ENCODE assay signal across 10 mouse cellular contexts in genomic region chr5:113890874-113891273, GRCm38 (mm10). TPM values are rescaled to one million over a fixed set of nuclear protein-coding genes. Genes with fewer than 3 reads are reported as not detected.
DNase-seq lines count a peak whose midpoint lies in the region; ATAC-seq lines count a peak whose summit lies in the region.
"Had no signal": no experiment of that assay in that cellular context is flagged by ENCODE, and none has a peak within 500 bp of the region (broad histone marks: within the 10 kb centered on the region; RNA-seq: fewer than 3 reads in every experiment).

No protein-coding gene starts in this region.

- H3K27me3 ChIP-seq in lung, embryonic 15.5 days, result no peaks in the 10 kb centered on the region
- no peaks in the 10 kb centered on the region for H3K27me3 ChIP-seq in heart, embryonic 15.5 days

- DNase-seq in lung, adult 18-20 months, result no peak
- DNase-seq in kidney, adult 18-20 months, result peak; percentile 55
- DNase-seq in lung, postnatal 10 days, result peak; percentile 67
- DNase-seq in c-Kit-positive CD71-positive TER-119-positive erythroid progenitor cells, embryonic 14.5 days (ENCODE audit: low spot score), result no peak
- no peak for DNase-seq in spleen, postnatal 4 days (ENCODE audit: low spot score in 2 of 2)

- peak overlapping the region; percentile 64 for H3K27ac ChIP-seq in lung, embryonic 15.5 days
- peak overlapping the region; percentile 40 for H3K27ac ChIP-seq in heart, embryonic 15.5 days
- H3K27ac ChIP-seq: hindbrain, embryonic 14.5 days; liver, embryonic 14.5 days had no signal

- WGBS in lung, embryonic 15.5 days, result 61% methylated on average over 18 of the region's 18 CpGs
- 74% methylated on average over 18 of the region's 18 CpGs for WGBS in heart, embryonic 15.5 days

- no peak overlapping the region for H3K4me3 ChIP-seq in lung, embryonic 15.5 days
- H3K4me3 ChIP-seq in heart, embryonic 15.5 days, result no peak overlapping the region
- H3K4me3 ChIP-seq: myocyte had no signal

- no peaks in the 10 kb centered on the region for H3K36me3 ChIP-seq in lung, embryonic 15.5 days
- H3K36me3 ChIP-seq in heart, embryonic 15.5 days, result no peaks in the 10 kb centered on the region

- H3K9ac ChIP-seq in lung, embryonic 15.5 days, result no peak overlapping the region
- no peak overlapping the region for H3K9ac ChIP-seq in heart, embryonic 15.5 days
- H3K9ac ChIP-seq: hindbrain, embryonic 14.5 days; liver, embryonic 14.5 days had no signal

- H3K9me3 ChIP-seq in lung, embryonic 15.5 days, result no peaks in the 10 kb centered on the region
- no peaks in the 10 kb centered on the region for H3K9me3 ChIP-seq in heart, embryonic 15.5 days (replicated peaks)

- no peak for ATAC-seq in lung, embryonic 15.5 days (ENCODE audit: borderline replicate concordance, extremely low read depth, low FRiP score, low TSS enrichment)
- no peak for ATAC-seq in heart, embryonic 15.5 days (replicated peaks; ENCODE audit: insufficient number of reproducible peaks, insufficient read depth, low FRiP score, low read depth)

- peaks cover 62% of the 10 kb centered on the region for H3K4me1 ChIP-seq in lung, embryonic 15.5 days
- H3K4me1 ChIP-seq in heart, embryonic 15.5 days (replicated peaks), result peaks cover 44% of the 10 kb centered on the region

- no peak overlapping the region for H3K4me2 ChIP-seq in lung, embryonic 15.5 days
- H3K4me2 ChIP-seq in heart, embryonic 15.5 days, result no peak overlapping the region
- H3K4me2 ChIP-seq: hindbrain, embryonic 14.5 days had no signal

RNA-seq across cellular contexts. Expression of gene Coro1c, which starts 17.7 kb away (rescaled TPM):
- 143 and 144 TPM in 2 replicates for polyA plus RNA-seq in lung, embryonic 15.5 days (2015; fragmentation: Nextera tagmentation; extraction: Ambion mirVana)
- polyA plus RNA-seq in heart, embryonic 15.5 days (2015; fragmentation: Nextera tagmentation; extraction: Ambion mirVana), result 72.7 and 95.4 TPM in 2 replicates

RNA-seq across cellular contexts. Expression of gene Selplg, which starts 58.4 kb away (rescaled TPM):
- polyA plus RNA-seq in lung, embryonic 15.5 days (2015; fragmentation: Nextera tagmentation; extraction: Ambion mirVana), result 4.6 and 8.2 TPM in 2 replicates
- polyA plus RNA-seq in heart, embryonic 15.5 days (2015; fragmentation: Nextera tagmentation; extraction: Ambion mirVana), result 2.7 and 18.4 TPM in 2 replicates
- polyA plus RNA-seq: myocyte had no signal

Comparison
In these comparisons a context has a peak if more than half of its experiments do, and no peak if none do; other contexts are left out.
1. DNase-seq: peak in kidney, adult 18-20 months (single experiment) and lung, postnatal 10 days (single experiment); none in lung, adult 18-20 months (0 of 2), c-Kit-positive CD71-positive TER-119-positive erythroid progenitor cells, embryonic 14.5 days (single experiment) and spleen, postnatal 4 days (0 of 2).